Mouse (Mus musculus): ENCODE results near the gene Cnot2.

GRCm38 (mm10) chr10:116568539-116568938 lies 12.8 kb downstream of the Cnot2 start:
- TF ChIP-seq CTCF (conservative IDR thresholded peaks at IDR 0.05; ENCODE audit: low read length) (no peak), POU5F1 (IDR thresholded peaks at IDR 0.05; ENCODE audit: borderline replicate concordance, low read length) (no peak)

Measured in E14TG2a.4 (cell line).